Mouse (Mus musculus) CH12.LX (cell line): ENCODE data around the gene Hoxa7.

Experiments
- MAX ChIP-seq: IDR thresholded peaks from 2 replicates; pipeline ENCODE4 v1.6.1; 2011; ENCODE audit warnings: low read length, improper control_type of control experiment
- POLR2A ChIP-seq: IDR thresholded peaks from 2 replicates; pipeline ENCODE4 v1.6.1; 2011; ENCODE audit warnings: low read depth, mild to moderate bottlenecking, improper control_type of control experiment, low read length
- ZMIZ1 ChIP-seq: IDR thresholded peaks from 2 replicates; pipeline ENCODE4 v1.6.1; 2012; ENCODE audit warnings: low read depth, mild to moderate bottlenecking, inconsistent platforms, low read length, improper control_type of control experiment

DNA sequence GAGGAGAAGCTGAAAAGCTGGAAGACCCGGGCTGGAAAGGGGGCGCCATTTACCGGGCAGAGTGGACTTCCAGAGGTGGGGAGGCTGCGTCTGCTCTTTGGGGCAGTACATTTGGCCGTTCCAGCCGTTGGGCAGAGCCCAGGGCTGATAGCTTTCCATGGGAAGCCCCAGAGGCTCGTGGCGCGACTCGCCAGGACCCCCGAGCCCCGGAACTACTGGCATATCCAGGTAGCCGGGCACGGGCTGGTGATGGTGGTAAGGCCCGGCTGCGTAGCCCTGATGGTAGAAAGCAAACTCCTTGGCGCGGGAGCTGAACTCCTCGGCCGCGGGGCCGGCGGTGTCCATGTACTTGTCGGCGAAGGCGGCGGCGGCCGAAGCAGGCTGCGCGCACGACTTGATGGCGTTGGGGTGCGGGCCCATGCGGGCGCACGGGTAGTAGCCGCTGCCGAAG, 38.2 kb upstream of the Hoxa7 start:
- TF ChIP-seq POLR2A (no peak), ZMIZ1 (no peak), MAX (no peak)
